26 mouse cellular contexts compared by ENCODE assay signal in the genomic region with DNA sequence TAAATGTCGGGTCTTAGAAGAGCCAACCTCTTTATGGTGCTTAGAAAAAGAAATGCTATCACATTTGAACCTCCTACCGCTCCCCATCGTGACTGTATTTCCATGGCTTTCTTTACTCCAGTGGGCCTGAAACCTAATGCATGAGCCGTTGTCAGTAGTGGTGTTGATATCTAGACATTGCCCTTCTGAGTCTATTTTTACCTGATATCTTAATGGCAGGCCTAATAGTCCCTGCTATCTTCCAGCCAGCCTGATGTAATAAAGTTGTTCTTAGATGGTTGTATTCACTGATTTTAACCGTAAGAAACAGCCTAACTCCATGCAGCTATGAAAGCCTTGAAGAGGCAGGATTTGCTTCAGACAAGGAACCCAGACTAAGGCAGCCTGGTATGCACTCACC.
DNase-seq lines count a peak whose midpoint lies in the region; ATAC-seq and TF ChIP-seq lines count a peak whose summit lies in the region.
"Had no signal": no experiment of that assay in that cellular context is flagged by ENCODE, and none has a peak within 500 bp of the region (broad histone marks: within the 10 kb centered on the region; RNA-seq: fewer than 3 reads in every experiment).

No protein-coding gene starts in this region.

- no peaks in the 10 kb centered on the region for H3K9me3 ChIP-seq in heart, embryonic 11.5 days (replicated peaks; ENCODE audit: control insufficient read depth, low read length)
- H3K9me3 ChIP-seq in kidney, postnatal 0 days (replicated peaks; ENCODE audit: low read length): no peaks in the 10 kb centered on the region
- no peaks in the 10 kb centered on the region for H3K9me3 ChIP-seq in heart, embryonic 16.5 days (replicated peaks; ENCODE audit: control insufficient read depth, low read length)
- no peaks in the 10 kb centered on the region for H3K9me3 ChIP-seq in limb, embryonic 12.5 days
- H3K9me3 ChIP-seq: forebrain, embryonic 15.5 days; kidney, embryonic 15.5 days; neural tube, embryonic 12.5 days had no signal

- H3K4me3 ChIP-seq in heart, embryonic 11.5 days (ENCODE audit: low read depth, low read length): no peak overlapping the region
- H3K4me3 ChIP-seq in kidney, postnatal 0 days (replicated peaks; ENCODE audit: low read depth, low read length): no peak overlapping the region
- H3K4me3 ChIP-seq in kidney, adult 2 months (ENCODE audit: insufficient read depth, low read depth, low read length): no peak overlapping the region
- H3K4me3 ChIP-seq in heart, embryonic 16.5 days (ENCODE audit: low read length): no peak overlapping the region
- no peak overlapping the region for H3K4me3 ChIP-seq in limb, embryonic 12.5 days (replicated peaks)
- H3K4me3 ChIP-seq: forebrain, embryonic 15.5 days; kidney, embryonic 15.5 days; megakaryocyte, embryonic 14.5 days; neural tube, embryonic 12.5 days had no signal

- peak overlapping the region; percentile 80 for H3K27ac ChIP-seq in heart, embryonic 11.5 days (ENCODE audit: low read depth, low read length)
- 0 out of 2 replicates have a peak overlapping the region, but pooled peaks have one; percentile 1 for H3K27ac ChIP-seq in kidney, postnatal 0 days
- no peak overlapping the region for H3K27ac ChIP-seq in kidney, adult 2 months (ENCODE audit: insufficient read depth, low read depth, low read length)
- H3K27ac ChIP-seq in heart, embryonic 16.5 days (ENCODE audit: low read length): peak overlapping the region; percentile 96
- H3K27ac ChIP-seq in limb, embryonic 12.5 days: peak overlapping the region; percentile 53; the same call in 1 of the 2 replicates
- H3K27ac ChIP-seq: forebrain, embryonic 15.5 days; hindbrain, embryonic 14.5 days; kidney, embryonic 15.5 days; liver, embryonic 14.5 days; neural tube, embryonic 12.5 days had no signal

- peaks cover 20% of the 10 kb centered on the region for H3K4me1 ChIP-seq in heart, embryonic 11.5 days (ENCODE audit: control insufficient read depth, insufficient read depth, low read length)
- H3K4me1 ChIP-seq in kidney, postnatal 0 days (replicated peaks; ENCODE audit: insufficient read depth, low read length): no peaks in the 10 kb centered on the region
- no peaks in the 10 kb centered on the region for H3K4me1 ChIP-seq in kidney, adult 2 months (ENCODE audit: control insufficient read depth, insufficient read depth, low read length)
- peaks cover 41% of the 10 kb centered on the region for H3K4me1 ChIP-seq in heart, embryonic 16.5 days (ENCODE audit: control insufficient read depth, insufficient read depth, low read length)
- H3K4me1 ChIP-seq in limb, embryonic 12.5 days (replicated peaks): peaks cover 19% of the 10 kb centered on the region
- H3K4me1 ChIP-seq: megakaryocyte, embryonic 14.5 days; neural tube, embryonic 12.5 days had no signal

- H3K9ac ChIP-seq in heart, embryonic 11.5 days (ENCODE audit: low read depth, low read length): no peak overlapping the region
- H3K9ac ChIP-seq in kidney, postnatal 0 days (ENCODE audit: low read depth, low read length): no peak overlapping the region
- H3K9ac ChIP-seq in heart, embryonic 16.5 days (ENCODE audit: low read length): peak overlapping the region; percentile 62
- no peak overlapping the region for H3K9ac ChIP-seq in limb, embryonic 12.5 days (replicated peaks)
- H3K9ac ChIP-seq: forebrain, embryonic 15.5 days; hindbrain, embryonic 14.5 days; kidney, embryonic 15.5 days; liver, embryonic 14.5 days; lung, embryonic 14.5 days; neural tube, embryonic 12.5 days had no signal

- H3K27me3 ChIP-seq in heart, embryonic 11.5 days (ENCODE audit: control insufficient read depth, insufficient read depth, low read length): no peaks in the 10 kb centered on the region
- H3K27me3 ChIP-seq in kidney, postnatal 0 days (ENCODE audit: insufficient read depth, low read length): no peaks in the 10 kb centered on the region
- H3K27me3 ChIP-seq in kidney, adult 2 months (replicated peaks; ENCODE audit: control insufficient read depth, insufficient read depth, low read length): no peaks in the 10 kb centered on the region
- H3K27me3 ChIP-seq in heart, embryonic 16.5 days (ENCODE audit: control insufficient read depth, insufficient read depth, low read length): no peaks in the 10 kb centered on the region
- no peaks in the 10 kb centered on the region for H3K27me3 ChIP-seq in limb, embryonic 12.5 days
- H3K27me3 ChIP-seq: forebrain, embryonic 15.5 days; kidney, embryonic 15.5 days; megakaryocyte, embryonic 14.5 days; neural tube, embryonic 12.5 days had no signal

- no peak for TF ChIP-seq CTCF in kidney, postnatal 0 days (IDR thresholded peaks at IDR 0.05; ENCODE audit: low read depth)
- TF ChIP-seq CTCF in kidney, adult 2 months (conservative IDR thresholded peaks at IDR 0.05; ENCODE audit: insufficient read depth, insufficient read length, low read depth, low read length): no peak

- no peak for TF ChIP-seq POLR2A in kidney, adult 2 months (IDR thresholded peaks at IDR 0.05; ENCODE audit: low read depth, low read length)

- WGBS in heart, embryonic 11.5 days (ENCODE audit: insufficient replicate concordance): 36% methylated on average over 5 of the region's 5 CpGs
- 80% methylated on average over 5 of the region's 5 CpGs for WGBS in kidney, postnatal 0 days
- 77% methylated on average over 5 of the region's 5 CpGs for WGBS in kidney, adult 2 months
- 34% methylated on average over 5 of the region's 5 CpGs for WGBS in heart, embryonic 16.5 days
- WGBS in limb, embryonic 12.5 days: 76% methylated on average over 5 of the region's 5 CpGs

- 0 out of 2 replicates have a peak overlapping the region, but pooled peaks have one; percentile 14 for H3K4me2 ChIP-seq in heart, embryonic 11.5 days
- H3K4me2 ChIP-seq in kidney, postnatal 0 days (ENCODE audit: low read length): no peak overlapping the region
- H3K4me2 ChIP-seq in heart, embryonic 16.5 days (ENCODE audit: low read depth, low read length): peak overlapping the region; percentile 46
- H3K4me2 ChIP-seq in limb, embryonic 12.5 days: no peak overlapping the region
- H3K4me2 ChIP-seq: forebrain, embryonic 15.5 days; hindbrain, embryonic 14.5 days; kidney, embryonic 15.5 days; lung, embryonic 14.5 days; neural tube, embryonic 12.5 days had no signal

- no peaks in the 10 kb centered on the region for H3K36me3 ChIP-seq in heart, embryonic 11.5 days (ENCODE audit: control insufficient read depth, insufficient read depth, low read length)
- no peaks in the 10 kb centered on the region for H3K36me3 ChIP-seq in kidney, postnatal 0 days (ENCODE audit: insufficient read depth, low read length)
- H3K36me3 ChIP-seq in kidney, adult 2 months (ENCODE audit: control insufficient read depth, insufficient read depth, low read length): no peaks in the 10 kb centered on the region
- peaks cover 3% of the 10 kb centered on the region; the same call in 1 of the 2 replicates for H3K36me3 ChIP-seq in heart, embryonic 16.5 days (ENCODE audit: control insufficient read depth, insufficient read depth)
- no peaks in the 10 kb centered on the region for H3K36me3 ChIP-seq in limb, embryonic 12.5 days

- no peak for DNase-seq in heart, postnatal 36 days
- DNase-seq in kidney, postnatal 0 days (ENCODE audit: low spot score): no peak
- DNase-seq in kidney, adult 2 months: no peak
- DNase-seq: adrenal gland, adult 8-10 months; B cell, adult 2 months; cerebellum, adult 11-12 months; cerebellum, postnatal 10 days; gastrocnemius, postnatal 10 days; kidney, postnatal 4 days; lung, embryonic 14.5 days; midbrain, embryonic 14.5 days; retina, postnatal 1 day; right cerebral cortex, postnatal 25 days; spleen, adult 18-20 months had no signal

- intact Hi-C loops in heart, postnatal 36 days (cut with DNase I): no loop called here

- no peak for ATAC-seq in heart, embryonic 11.5 days (replicated peaks; ENCODE audit: insufficient number of reproducible peaks, low FRiP score, low TSS enrichment)
- no peak for ATAC-seq in kidney, postnatal 0 days (replicated peaks; ENCODE audit: low FRiP score, low read depth)
- ATAC-seq in heart, embryonic 16.5 days (replicated peaks; ENCODE audit: extremely low read depth, insufficient read depth, low FRiP score): peak; percentile 87
- ATAC-seq in limb, embryonic 12.5 days (ENCODE audit: insufficient number of reproducible peaks, insufficient read depth, low FRiP score, low TSS enrichment, low read depth): no peak
- no peak for ATAC-seq in megakaryocyte, adult 5-6 weeks (ENCODE audit: poor library complexity, severe bottlenecking)
- no peak for ATAC-seq in inflammation-experienced regulatory T-cells, adult 6 months
- ATAC-seq: activated CD4-positive, CD25-positive, alpha-beta regulatory T cell, adult 4 months; forebrain, embryonic 15.5 days had no signal

Comparison
In these comparisons a context has a peak if more than half of its experiments do, and no peak if none do; other contexts are left out.
1. H3K4me2 ChIP-seq: peak in heart, embryonic 11.5 days (single experiment) and heart, embryonic 16.5 days (single experiment); none in kidney, postnatal 0 days (single experiment) and limb, embryonic 12.5 days (single experiment).